ENCODE assay signal across 8 mouse cellular contexts in the genomic region with DNA sequence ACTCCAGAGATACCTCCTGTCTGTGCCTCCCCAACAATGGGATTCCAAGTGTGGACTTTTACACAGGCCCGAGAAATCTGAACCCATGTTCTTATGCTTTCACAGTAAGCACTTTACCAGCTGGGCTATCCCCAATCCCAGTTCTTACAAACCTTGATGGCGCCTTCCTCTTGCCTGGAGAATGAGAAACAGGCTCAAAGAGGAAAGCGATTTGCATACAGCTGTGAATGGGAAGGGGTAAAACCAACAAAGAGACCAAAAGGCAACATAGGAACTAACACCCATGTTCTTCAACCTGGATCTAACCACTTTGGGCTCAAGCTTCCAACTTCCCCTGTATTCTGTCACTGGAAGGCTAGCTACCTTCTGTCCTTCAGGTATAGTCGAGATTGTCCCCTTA. TPM values are rescaled to one million over a fixed set of nuclear protein-coding genes. Genes with fewer than 3 reads are reported as not detected.
DNase-seq lines count a peak whose midpoint lies in the region; ATAC-seq and TF ChIP-seq lines count a peak whose summit lies in the region.

No protein-coding gene starts in this region.

- in situ Hi-C loops in CH12.LX (cut with MboI; ENCODE audit: low pct_ligation_motif_present, low pct_unique_long_range_greater_than_20kb, low sequenced_read_pairs) = no loop called here

- peak overlapping the region; percentile 69 for H3K4me2 ChIP-seq in CH12.LX (ENCODE audit: insufficient read depth, low read depth, poor library complexity, severe bottlenecking)
- H3K4me2 ChIP-seq in hindbrain, embryonic 11.5 days (replicated peaks; ENCODE audit: low read depth, low read length) = peak overlapping the region; percentile 71
- peak overlapping the region; percentile 29; the same call in 1 of the 2 replicates for H3K4me2 ChIP-seq in liver, embryonic 16.5 days (ENCODE audit: low read depth, low read length)

- peak overlapping the region; percentile 78 for H3K27ac ChIP-seq in heart, adult 2 months
- H3K27ac ChIP-seq in CH12.LX (ENCODE audit: insufficient read depth, low read depth) = 0 out of 2 replicates have a peak overlapping the region, but pooled peaks have one; percentile 18
- no peak overlapping the region for H3K27ac ChIP-seq in hindbrain, embryonic 11.5 days (ENCODE audit: low read depth, low read length)
- no peak overlapping the region for H3K27ac ChIP-seq in liver, embryonic 16.5 days (ENCODE audit: low read length)

- WGBS in heart, adult 2 months = 76% methylated on average over 4 of the region's 4 CpGs
- WGBS in hindbrain, embryonic 11.5 days = 87% methylated on average over 4 of the region's 4 CpGs
- WGBS in liver, embryonic 16.5 days (ENCODE audit: insufficient replicate concordance) = 66% methylated on average over 4 of the region's 4 CpGs

- dilution Hi-C loops in CH12.LX (cut with MboI; ENCODE audit: extremely low pct_ligation_motif_present, extremely low pct_unique_long_range_greater_than_20kb, low sequenced_read_pairs) = no loop called here

- no peaks in the 10 kb centered on the region for H3K27me3 ChIP-seq in heart, adult 2 months (ENCODE audit: control insufficient read depth, insufficient read depth, low read length)
- H3K27me3 ChIP-seq in CH12.LX (replicated peaks) = no peaks in the 10 kb centered on the region
- H3K27me3 ChIP-seq in hindbrain, embryonic 11.5 days (ENCODE audit: control insufficient read depth, insufficient read depth, low read length) = no peaks in the 10 kb centered on the region
- peaks cover 44% of the 10 kb centered on the region for H3K27me3 ChIP-seq in liver, embryonic 16.5 days (ENCODE audit: control insufficient read depth, insufficient read depth, low read depth, low read length)

- no peak for TF ChIP-seq CTCF in heart, adult 2 months (IDR thresholded peaks at IDR 0.05)
- no peak for TF ChIP-seq CTCF in CH12.LX (conservative IDR thresholded peaks at IDR 0.05 in 1 of 2, IDR thresholded peaks at IDR 0.05 in 1 of 2; ENCODE audit: low read depth in 2 of 2, low read length in 2 of 2)

- H3K36me3 ChIP-seq in heart, adult 2 months (ENCODE audit: control insufficient read depth, insufficient read depth, low read length) = no peaks in the 10 kb centered on the region
- peaks cover 14 to 50% of the 10 kb centered on the region in 2 experiments for H3K36me3 ChIP-seq in CH12.LX (replicated peaks in 1 of 2; ENCODE audit: control insufficient read depth in 1 of 2, insufficient read depth in 1 of 2, low read length in 1 of 2)
- H3K36me3 ChIP-seq in hindbrain, embryonic 11.5 days (ENCODE audit: control insufficient read depth, insufficient read depth, low read length) = no peaks in the 10 kb centered on the region; the same call in 1 of the 2 replicates
- no peaks in the 10 kb centered on the region for H3K36me3 ChIP-seq in liver, embryonic 16.5 days (ENCODE audit: control insufficient read depth, insufficient read depth)

- no peak overlapping the region for H3K9ac ChIP-seq in heart, adult 2 months (ENCODE audit: low read depth, low read length)
- H3K9ac ChIP-seq in CH12.LX (ENCODE audit: insufficient read depth, low read depth) = peak overlapping the region; percentile 71; the same call in 1 of the 2 replicates
- 0 out of 2 replicates have a peak overlapping the region, but pooled peaks have one; percentile 8 for H3K9ac ChIP-seq in hindbrain, embryonic 11.5 days (ENCODE audit: low read depth, low read length)
- no peak overlapping the region for H3K9ac ChIP-seq in liver, embryonic 16.5 days (ENCODE audit: low read depth, low read length)

- TF ChIP-seq RAD21 in CH12.LX (IDR thresholded peaks at IDR 0.05; ENCODE audit: low read depth, low read length) = no peak

- H3K9me3 ChIP-seq in CH12.LX (replicated peaks; ENCODE audit: low read length) = no peaks in the 10 kb centered on the region
- no peaks in the 10 kb centered on the region for H3K9me3 ChIP-seq in hindbrain, embryonic 11.5 days (ENCODE audit: control insufficient read depth, low read length)
- no peaks in the 10 kb centered on the region for H3K9me3 ChIP-seq in liver, embryonic 16.5 days (replicated peaks; ENCODE audit: control insufficient read depth, low read length)

- H3K4me1 ChIP-seq in heart, adult 2 months (ENCODE audit: control insufficient read depth, insufficient read depth, low read length) = peaks cover 9% of the 10 kb centered on the region
- H3K4me1 ChIP-seq in CH12.LX (ENCODE audit: control insufficient read depth in 1 of 2, insufficient read depth in 2 of 2) = peaks cover 28 to 62% of the 10 kb centered on the region in 2 experiments
- H3K4me1 ChIP-seq in hindbrain, embryonic 11.5 days (replicated peaks; ENCODE audit: control insufficient read depth, insufficient read depth, low read length) = peaks cover 14% of the 10 kb centered on the region
- no peaks in the 10 kb centered on the region for H3K4me1 ChIP-seq in liver, embryonic 16.5 days (ENCODE audit: control insufficient read depth, low read depth, low read length)

- H3K79me2 ChIP-seq in heart, adult 2 months (replicated peaks; ENCODE audit: control insufficient read depth, insufficient read depth, low read length) = no peaks in the 10 kb centered on the region
- H3K79me2 ChIP-seq in CH12.LX (replicated peaks; ENCODE audit: control insufficient read depth, extremely low read depth, insufficient read depth, poor library complexity, severe bottlenecking) = peaks cover 20% of the 10 kb centered on the region

- ATAC-seq in hindbrain, embryonic 11.5 days (ENCODE audit: low FRiP score) = no peak
- no peak for ATAC-seq in liver, embryonic 16.5 days (ENCODE audit: low read depth)

- DNase-seq in heart, adult 2 months = no peak
- no peak for DNase-seq in heart, postnatal 36 days
- no peak for DNase-seq in CH12.LX (ENCODE audit: extremely low read depth)
- no peak for DNase-seq in hindbrain, embryonic 11.5 days (ENCODE audit: low spot score)
- DNase-seq in cerebellum, adult 8-10 months = no peak
- no peak for DNase-seq in c-Kit-positive CD71-positive TER-119-positive erythroid progenitor cells, embryonic 14.5 days (ENCODE audit: low spot score)
- no peak for DNase-seq in right cerebral cortex, adult 18-20 months

- intact Hi-C loops in heart, adult 2 months (cut with DNase I) = loop anchor here (5.0 kb wide), 2 partner anchors 66 to 91 kb away; a partner anchor contains a TSS
- intact Hi-C loops in heart, postnatal 36 days (cut with DNase I) = no loop called here

- H3K4me3 ChIP-seq in heart, adult 2 months = no peak overlapping the region
- H3K4me3 ChIP-seq in CH12.LX (replicated peaks in 1 of 3; ENCODE audit: low read depth in 2 of 3, low read length in 2 of 3, poor library complexity in 1 of 3) = peak overlapping the region; percentile 83 to 95 (median 89)
- peak overlapping the region; percentile 97; the same call in 1 of the 2 replicates for H3K4me3 ChIP-seq in hindbrain, embryonic 11.5 days (ENCODE audit: low read depth, low read length)
- H3K4me3 ChIP-seq in liver, embryonic 16.5 days (ENCODE audit: low read depth, low read length) = no peak overlapping the region; the same call in 1 of the 2 replicates

- no peak for TF ChIP-seq EP300 in heart, adult 2 months (IDR thresholded peaks at IDR 0.05; ENCODE audit: insufficient read depth, low read depth, low read length)
- no peak for TF ChIP-seq EP300 in CH12.LX (IDR thresholded peaks at IDR 0.05; ENCODE audit: low read length)

- no peak for TF ChIP-seq POLR2A in heart, adult 2 months (IDR thresholded peaks at IDR 0.05; ENCODE audit: insufficient read depth, low read depth, low read length)
- no peak for TF ChIP-seq POLR2A in CH12.LX (IDR thresholded peaks at IDR 0.05; ENCODE audit: low read depth, low read length)

TF ChIP-seq in CH12.LX, 34 proteins besides CTCF, POLR2A, EP300 and RAD21:
- TF ChIP-seq MAFK (IDR thresholded peaks at IDR 0.05; ENCODE audit: insufficient replicate concordance, low read length) (no peak), USF1 (IDR thresholded peaks at IDR 0.05; ENCODE audit: low read depth, low read length) (no peak), CHD2 (IDR thresholded peaks at IDR 0.05; ENCODE audit: low read length) (no peak), ZMIZ1 (IDR thresholded peaks at IDR 0.05; ENCODE audit: low read depth, low read length) (no peak), TCF12 (IDR thresholded peaks at IDR 0.05; ENCODE audit: low read depth, low read length) (no peak), MEF2A (IDR thresholded peaks at IDR 0.05; ENCODE audit: borderline replicate concordance, low read depth, low read length) (no peak), GABPA (IDR thresholded peaks at IDR 0.05; ENCODE audit: insufficient replicate concordance, low read depth, low read length) (no peak), RCOR1 (conservative IDR thresholded peaks at IDR 0.05; ENCODE audit: low read depth, low read length) (no peak), SIN3A (IDR thresholded peaks at IDR 0.05; ENCODE audit: low read length) (no peak), ELF1 (IDR thresholded peaks at IDR 0.05; ENCODE audit: low read depth, low read length) (no peak), ZNF384 (IDR thresholded peaks at IDR 0.05; ENCODE audit: low read depth, low read length) (no peak)

RNA-seq across cellular contexts. Expression of a gene that starts 2.3 kb away (rescaled TPM):
- total RNA-seq in heart, adult 2 months (2021) = 10 to 100 TPM; 29.9 to 31.4 TPM
- 17.2 and 20.9 TPM in 2 replicates for polyA plus RNA-seq in heart, adult 2 months (2012; rRNA removed)
- total RNA-seq in heart, postnatal 36 days (2021) = 10 to 100 TPM; 28.4 to 32.0 TPM
- total RNA-seq in CH12.LX (2012; rRNA removed) = 35.0 and 40.6 TPM in 2 replicates
- total RNA-seq in CH12.LX (2014; rRNA removed) = 24.4 and 25.2 TPM in 2 replicates
- 66.6 and 71.2 TPM in 2 replicates for polyA plus RNA-seq in CH12.LX (2012; ENCODE audit: insufficient read length, low read depth)
- polyA plus RNA-seq in hindbrain, embryonic 11.5 days (2014; fragmentation: Nextera tagmentation; extraction: Ambion mirVana) = 90.8 and 91.1 TPM in 2 replicates
- 5.1 and 7.4 TPM in 2 replicates for polyA plus RNA-seq in liver, embryonic 16.5 days (2015; fragmentation: Nextera tagmentation; extraction: Ambion mirVana)

RNA-seq across cellular contexts. Expression of a gene that starts 44.9 kb away (rescaled TPM):
- 100 to 1,000 TPM; 118 to 157 TPM for total RNA-seq in heart, adult 2 months (2021)
- 129 and 204 TPM in 2 replicates for polyA plus RNA-seq in heart, adult 2 months (2012; rRNA removed)
- total RNA-seq in heart, postnatal 36 days (2021) = 100 to 1,000 TPM; 131 to 192 TPM
- total RNA-seq in CH12.LX (2012; rRNA removed) (2.1 and 2.9 TPM in 2 replicates), CH12.LX (2014; rRNA removed) (6.0 and 6.5 TPM in 2 replicates)
- polyA plus RNA-seq in CH12.LX (2012; ENCODE audit: insufficient read length, low read depth) = 2.4 and 2.6 TPM in 2 replicates
- polyA plus RNA-seq in hindbrain, embryonic 11.5 days (2014; fragmentation: Nextera tagmentation; extraction: Ambion mirVana) = 11.5 and 13.0 TPM in 2 replicates
- 78.9 and 85.6 TPM in 2 replicates for polyA plus RNA-seq in liver, embryonic 16.5 days (2015; fragmentation: Nextera tagmentation; extraction: Ambion mirVana)

Comparison
In these comparisons a context has a peak if more than half of its experiments do, and no peak if none do; other contexts are left out.
1. H3K27ac ChIP-seq: peak in heart, adult 2 months (single experiment) and CH12.LX (single experiment); none in hindbrain, embryonic 11.5 days (single experiment) and liver, embryonic 16.5 days (single experiment).
2. H3K4me3 ChIP-seq: peak in CH12.LX (3 of 3) and hindbrain, embryonic 11.5 days (single experiment); none in heart, adult 2 months (single experiment) and liver, embryonic 16.5 days (single experiment).
3. H3K9ac ChIP-seq: peak in CH12.LX (single experiment) and hindbrain, embryonic 11.5 days (single experiment); none in heart, adult 2 months (single experiment) and liver, embryonic 16.5 days (single experiment).
4. Peak in every context shown above with its lines, with median percentiles within 50 percentile points of each other: H3K4me2 ChIP-seq.